ENCODE assay signal across 32 mouse cellular contexts in genomic region chrX:93968444-93968843, GRCm38 (mm10). TPM values are rescaled to one million over a fixed set of nuclear protein-coding genes. Genes with fewer than 3 reads are reported as not detected.
DNase-seq lines count a peak whose midpoint lies in the region; ATAC-seq and TF ChIP-seq lines count a peak whose summit lies in the region.
"Had no signal": no experiment of that assay in that cellular context is flagged by ENCODE, and none has a peak within 500 bp of the region (broad histone marks: within the 10 kb centered on the region; RNA-seq: fewer than 3 reads in every experiment).

AU015836 (plus strand) TSS chrX:93968659.

- 51% methylated on average over 14 of the region's 14 CpGs for WGBS in intestine, embryonic 15.5 days
- WGBS in intestine, postnatal 0 days = 56% methylated on average over 14 of the region's 14 CpGs
- WGBS in stomach, postnatal 0 days = 62% methylated on average over 14 of the region's 14 CpGs
- WGBS in kidney, embryonic 14.5 days = 53% methylated on average over 14 of the region's 14 CpGs

- H3K27me3 ChIP-seq in intestine, embryonic 15.5 days (replicated peaks) = 0 out of 2 replicates have a peak, but pooled peaks cover 7% of the 10 kb centered on the region
- no peaks in the 10 kb centered on the region for H3K27me3 ChIP-seq in intestine, postnatal 0 days (replicated peaks; ENCODE audit: control insufficient read depth, insufficient read depth, low read length)
- H3K27me3 ChIP-seq in stomach, postnatal 0 days (ENCODE audit: control insufficient read depth, insufficient read depth, low read length) = no peaks in the 10 kb centered on the region
- no peaks in the 10 kb centered on the region for H3K27me3 ChIP-seq in kidney, embryonic 14.5 days (ENCODE audit: control insufficient read depth, insufficient read depth, low read length)
- H3K27me3 ChIP-seq: embryonic facial prominence, embryonic 15.5 days; forebrain, embryonic 15.5 days had no signal

- no peaks in the 10 kb centered on the region for H3K9me3 ChIP-seq in intestine, embryonic 15.5 days
- no peaks in the 10 kb centered on the region for H3K9me3 ChIP-seq in intestine, postnatal 0 days (ENCODE audit: control insufficient read depth)
- H3K9me3 ChIP-seq in stomach, postnatal 0 days (ENCODE audit: control insufficient read depth, low read length) = no peaks in the 10 kb centered on the region
- H3K9me3 ChIP-seq in kidney, embryonic 14.5 days (ENCODE audit: control insufficient read depth, low read length) = no peaks in the 10 kb centered on the region
- H3K9me3 ChIP-seq: embryonic facial prominence, embryonic 12.5 days; embryonic facial prominence, embryonic 15.5 days; forebrain, embryonic 12.5 days; forebrain, embryonic 15.5 days; heart, embryonic 10.5 days; heart, embryonic 13.5 days had no signal

- no peaks in the 10 kb centered on the region for H3K4me1 ChIP-seq in intestine, embryonic 15.5 days (replicated peaks)
- no peaks in the 10 kb centered on the region for H3K4me1 ChIP-seq in intestine, postnatal 0 days (replicated peaks; ENCODE audit: control insufficient read depth, insufficient read depth, low read length)
- no peaks in the 10 kb centered on the region for H3K4me1 ChIP-seq in stomach, postnatal 0 days (replicated peaks; ENCODE audit: control insufficient read depth, insufficient read depth)
- no peaks in the 10 kb centered on the region for H3K4me1 ChIP-seq in kidney, embryonic 14.5 days (ENCODE audit: control insufficient read depth, insufficient read depth, low read length)
- H3K4me1 ChIP-seq: embryonic facial prominence, embryonic 12.5 days; embryonic facial prominence, embryonic 15.5 days; forebrain, embryonic 12.5 days; forebrain, embryonic 15.5 days; heart, embryonic 10.5 days; heart, embryonic 13.5 days had no signal

- TF ChIP-seq EP300 in stomach, postnatal 0 days (optimal IDR thresholded peaks at IDR 0.05) = no peak

- H3K36me3 ChIP-seq in intestine, embryonic 15.5 days = no peaks in the 10 kb centered on the region
- no peaks in the 10 kb centered on the region for H3K36me3 ChIP-seq in intestine, postnatal 0 days (ENCODE audit: control insufficient read depth, insufficient read depth)
- H3K36me3 ChIP-seq in stomach, postnatal 0 days (ENCODE audit: control insufficient read depth, insufficient read depth, low read length) = no peaks in the 10 kb centered on the region
- H3K36me3 ChIP-seq in kidney, embryonic 14.5 days (ENCODE audit: control insufficient read depth, insufficient read depth, low read length) = no peaks in the 10 kb centered on the region
- H3K36me3 ChIP-seq: embryonic facial prominence, embryonic 12.5 days; embryonic facial prominence, embryonic 15.5 days; forebrain, embryonic 12.5 days; forebrain, embryonic 15.5 days; heart, embryonic 10.5 days; heart, embryonic 13.5 days had no signal

- H3K9ac ChIP-seq in intestine, embryonic 15.5 days = no peak within 1 kb of the TSS
- no peak within 1 kb of the TSS for H3K9ac ChIP-seq in intestine, postnatal 0 days (ENCODE audit: low read depth, low read length)
- H3K9ac ChIP-seq in stomach, postnatal 0 days (ENCODE audit: low read length) = no peak within 1 kb of the TSS
- H3K9ac ChIP-seq in kidney, embryonic 14.5 days (ENCODE audit: low read depth, low read length) = no peak within 1 kb of the TSS
- H3K9ac ChIP-seq: embryonic facial prominence, embryonic 12.5 days; embryonic facial prominence, embryonic 15.5 days; forebrain, embryonic 12.5 days; forebrain, embryonic 15.5 days; heart, embryonic 13.5 days; hindbrain, embryonic 14.5 days had no signal

- DNase-seq in R1 (ENCODE audit: low read depth, low spot score) = peak; percentile 66
- peak; percentile 23 for DNase-seq in stomach, postnatal 0 days (ENCODE audit: low spot score)
- peak; percentile 38 for DNase-seq in testis, postnatal 14 days (ENCODE audit: low spot score)
- DNase-seq in spleen, postnatal 36 days (ENCODE audit: low spot score in 2 of 2) = no peak
- DNase-seq: adrenal gland, adult 2 months; adrenal gland, postnatal 14 days; cerebellum, adult 11 months; cerebellum, adult 2 months; cerebellum, adult 9-11 months; cerebellum, postnatal 25 days; gastrocnemius, postnatal 25 days; heart, adult 2 months; heart, postnatal 14 days; heart, postnatal 4 days had no signal

- no peak for TF ChIP-seq CTCF in intestine, postnatal 0 days (IDR thresholded peaks at IDR 0.05; ENCODE audit: low read depth)
- TF ChIP-seq CTCF in stomach, postnatal 0 days (IDR thresholded peaks at IDR 0.05; ENCODE audit: low read depth) = no peak

- H3K4me2 ChIP-seq in intestine, embryonic 15.5 days (replicated peaks) = no peak within 1 kb of the TSS
- H3K4me2 ChIP-seq in intestine, postnatal 0 days (replicated peaks; ENCODE audit: low read depth) = no peak within 1 kb of the TSS
- no peak within 1 kb of the TSS for H3K4me2 ChIP-seq in stomach, postnatal 0 days (replicated peaks; ENCODE audit: low read depth)
- H3K4me2 ChIP-seq in kidney, embryonic 14.5 days (replicated peaks; ENCODE audit: low read depth, low read length) = no peak within 1 kb of the TSS
- H3K4me2 ChIP-seq: embryonic facial prominence, embryonic 12.5 days; embryonic facial prominence, embryonic 15.5 days; forebrain, embryonic 12.5 days; forebrain, embryonic 15.5 days; heart, embryonic 13.5 days; hindbrain, embryonic 14.5 days had no signal

- no peak within 1 kb of the TSS for H3K4me3 ChIP-seq in intestine, embryonic 15.5 days (replicated peaks)
- H3K4me3 ChIP-seq in intestine, postnatal 0 days (ENCODE audit: low read depth, low read length) = no peak within 1 kb of the TSS
- no peak within 1 kb of the TSS for H3K4me3 ChIP-seq in stomach, postnatal 0 days (ENCODE audit: low read depth, low read length)
- H3K4me3 ChIP-seq in kidney, embryonic 14.5 days (ENCODE audit: low read length) = no peak within 1 kb of the TSS
- H3K4me3 ChIP-seq: embryonic facial prominence, embryonic 12.5 days; embryonic facial prominence, embryonic 15.5 days; forebrain, embryonic 12.5 days; forebrain, embryonic 15.5 days; heart, adult 2 months; heart, embryonic 10.5 days; heart, embryonic 13.5 days had no signal

- ATAC-seq in intestine, embryonic 15.5 days = peak; percentile 39; the same call in 1 of the 2 replicates
- no peak for ATAC-seq in intestine, postnatal 0 days
- no peak for ATAC-seq in stomach, postnatal 0 days (ENCODE audit: low FRiP score, low TSS enrichment)
- ATAC-seq in kidney, embryonic 14.5 days (ENCODE audit: low FRiP score, low TSS enrichment) = no peak
- ATAC-seq in erythroid progenitor cell, adult 5-6 weeks (replicated peaks; ENCODE audit: low FRiP score, poor library complexity, severe bottlenecking) = no peak
- ATAC-seq: forebrain, embryonic 15.5 days; hindbrain, postnatal 0 days had no signal

- no peak within 1 kb of the TSS for H3K27ac ChIP-seq in intestine, embryonic 15.5 days
- no peak within 1 kb of the TSS for H3K27ac ChIP-seq in intestine, postnatal 0 days (ENCODE audit: low read depth, low read length)
- no peak within 1 kb of the TSS for H3K27ac ChIP-seq in stomach, postnatal 0 days (replicated peaks)
- H3K27ac ChIP-seq in kidney, embryonic 14.5 days (ENCODE audit: low read depth, low read length) = no peak within 1 kb of the TSS
- H3K27ac ChIP-seq: embryonic facial prominence, embryonic 12.5 days; embryonic facial prominence, embryonic 15.5 days; forebrain, embryonic 12.5 days; forebrain, embryonic 15.5 days; heart, adult 2 months; heart, embryonic 10.5 days; heart, embryonic 13.5 days; hindbrain, embryonic 14.5 days; hindbrain, postnatal 0 days had no signal

RNA-seq across cellular contexts. Expression of gene AU015836, which starts in this region (rescaled TPM):
- 0.36 and 0.42 TPM in 2 replicates for polyA plus RNA-seq in intestine, embryonic 15.5 days (2015; fragmentation: Nextera tagmentation; extraction: Ambion mirVana)
- 0.18 and 0.30 TPM in 2 replicates for polyA plus RNA-seq in intestine, postnatal 0 days (2015; fragmentation: Nextera tagmentation; extraction: Ambion mirVana)
- polyA plus RNA-seq in stomach, postnatal 0 days (2015; fragmentation: Nextera tagmentation; extraction: Ambion mirVana) = 0.06 and 0.15 TPM in 2 replicates
- polyA plus RNA-seq in kidney, embryonic 14.5 days (2014; fragmentation: Nextera tagmentation; extraction: Ambion mirVana) = 0.15 TPM in 1 of 2 replicates, not detected in the other
- not detected in 2 replicates for total RNA-seq in erythroid progenitor cell, adult 5-6 weeks (2015; ENCODE audit: low replicate concordance)
- total RNA-seq in erythroid progenitor cell, adult 5-6 weeks (2017; ENCODE audit: low replicate concordance) = not detected in 2 replicates
- total RNA-seq: adrenal gland, adult 2 months; adrenal gland, postnatal 14 days; common myeloid progenitor, adult 5-6 weeks; gastrocnemius, adult 8-10 months; gastrocnemius, postnatal 25 days; granulocyte monocyte progenitor cell, adult 5-6 weeks; heart, adult 2 months; heart, postnatal 14 days; heart, postnatal 4 days; hindbrain, postnatal 0 days; MEL had no signal
- polyA plus RNA-seq: adrenal gland, adult 2 months; cerebellum, adult 2 months; embryonic facial prominence, embryonic 15.5 days; forebrain, embryonic 12.5 days; forebrain, embryonic 15.5 days; heart, adult 2 months; heart, embryonic 13.5 days; heart, embryonic 16.5 days; hindbrain, embryonic 11.5 days; hindbrain, embryonic 14.5 days; hindbrain, postnatal 0 days had no signal

Comparison
In these comparisons a context has a peak if more than half of its experiments do, and no peak if none do; other contexts are left out.
1. Peak in ATAC-seq in intestine, embryonic 15.5 days; RNA of the gene not detected or under 1 TPM.
2. Peak in DNase-seq in stomach, postnatal 0 days; RNA of the gene not detected or under 1 TPM.
3. DNase-seq: peak in R1 (single experiment) and testis, postnatal 14 days (single experiment); none in spleen, postnatal 36 days (0 of 2).